Mouse (Mus musculus) kidney, adult 9 months (tissue): ENCODE results near the gene Thra.
A peak's percentile ranks its signal among the peaks of the same experiment; 100 is the strongest.

ENCODE experiments used
- DNase-seq: peaks from one replicate; pipeline ENCODE4 v3.0.0; 2022

The Thra gene

DNA sequence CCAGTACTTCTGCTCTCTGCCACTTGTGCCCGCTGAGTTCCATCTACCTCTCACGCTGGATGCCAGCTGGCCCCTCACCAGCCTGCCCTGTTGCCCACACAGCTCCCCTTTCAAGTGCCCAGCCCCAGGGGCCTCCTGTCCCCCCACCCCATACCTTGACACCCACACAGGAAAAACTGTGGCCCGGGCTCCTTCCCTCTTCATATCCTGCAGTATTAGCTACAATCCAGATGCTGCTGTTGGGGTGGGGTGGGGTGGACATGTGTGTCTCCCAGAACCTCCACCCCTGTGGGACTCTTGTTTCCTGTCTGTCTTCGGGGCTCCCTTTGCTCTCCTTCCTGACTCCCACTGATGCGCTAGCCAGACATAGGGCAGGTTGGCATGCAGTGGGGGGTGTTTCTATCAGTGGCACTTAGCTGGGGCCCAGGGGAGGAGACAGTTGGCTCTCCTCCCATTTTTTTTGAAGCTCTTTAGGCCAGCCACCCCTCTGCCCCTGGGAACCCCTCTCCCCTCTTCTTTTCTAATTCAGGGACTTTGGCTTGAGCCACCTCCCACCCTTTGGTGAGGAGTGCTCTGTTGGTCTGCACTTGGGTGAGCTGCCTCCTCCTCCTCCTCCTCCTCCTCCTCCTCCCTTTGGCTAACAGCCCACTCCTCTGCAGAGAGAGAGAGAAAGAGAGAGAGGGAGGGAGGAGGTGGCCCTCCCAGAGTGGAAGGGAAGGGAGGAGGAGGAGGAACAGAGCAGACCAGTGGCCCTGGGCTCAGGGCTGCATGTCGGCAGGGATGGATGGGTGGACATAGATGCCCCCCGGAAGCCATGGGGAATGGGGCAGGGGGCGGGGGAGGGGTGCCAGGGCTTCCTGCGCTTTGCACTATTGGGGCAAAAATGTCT lies 25.2 kb downstream of the Thra start:
- DNase-seq, result peak; percentile 41

DNA sequence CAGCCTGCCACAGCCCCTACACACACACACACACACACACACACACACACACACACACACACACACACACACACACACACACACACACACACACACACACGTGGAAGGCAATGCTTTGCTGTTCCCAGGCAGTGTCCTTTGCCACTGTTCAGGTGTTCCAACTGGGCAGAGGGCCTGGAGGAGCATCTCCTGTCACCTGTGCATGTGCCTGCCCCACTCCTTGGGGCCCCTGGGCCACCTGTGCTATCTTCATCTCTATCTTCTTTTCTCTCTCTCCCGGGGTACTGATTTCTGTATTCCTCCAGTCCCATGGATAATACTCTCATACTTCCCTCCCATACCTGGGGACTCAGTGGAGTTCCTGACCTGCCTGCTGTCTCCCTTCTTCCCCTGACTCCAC lies 25.9 kb downstream of the Thra start:
- no peak for DNase-seq

DNA sequence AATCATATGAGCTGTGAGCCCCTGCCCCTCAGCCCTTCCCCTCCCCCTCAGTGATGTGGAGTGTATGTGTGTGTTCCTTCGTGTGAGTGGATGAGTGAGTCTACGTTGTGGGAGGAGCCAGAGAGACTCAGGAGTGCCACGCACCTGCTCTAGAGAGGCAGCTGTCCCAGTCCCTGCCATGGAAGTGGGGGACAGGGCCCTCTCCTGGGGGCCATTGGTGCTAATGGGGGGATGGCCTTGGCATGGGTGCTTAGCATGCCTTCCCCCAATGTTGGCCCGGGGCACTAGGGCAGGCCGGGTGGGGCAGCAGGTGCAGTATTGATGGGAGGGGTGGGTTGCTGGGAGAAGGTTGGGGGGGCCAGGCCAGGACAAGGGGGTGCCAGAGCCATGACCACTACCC lies 26.4 kb downstream of the Thra start:
- no peak for DNase-seq

- DNase-seq, result peak; percentile 56
Measured at GRCm38 (mm10) chr11:98767276-98767675, 26.8 kb downstream of the Thra start.

- DNase-seq, result no peak
Measured at GRCm38 (mm10) chr11:98767713-98768112, 27.3 kb downstream of the Thra start.

- DNase-seq, result no peak
Measured at GRCm38 (mm10) chr11:98768127-98769006, 27.9 kb downstream of the Thra start.

GRCm38 (mm10) chr11:98769007-98769954 lies 28.8 kb downstream of the Thra start:
- DNase-seq, result no peak

GRCm38 (mm10) chr11:98770096-98770975 lies 29.9 kb downstream of the Thra start:
- peak; percentile 52 for DNase-seq

DNA sequence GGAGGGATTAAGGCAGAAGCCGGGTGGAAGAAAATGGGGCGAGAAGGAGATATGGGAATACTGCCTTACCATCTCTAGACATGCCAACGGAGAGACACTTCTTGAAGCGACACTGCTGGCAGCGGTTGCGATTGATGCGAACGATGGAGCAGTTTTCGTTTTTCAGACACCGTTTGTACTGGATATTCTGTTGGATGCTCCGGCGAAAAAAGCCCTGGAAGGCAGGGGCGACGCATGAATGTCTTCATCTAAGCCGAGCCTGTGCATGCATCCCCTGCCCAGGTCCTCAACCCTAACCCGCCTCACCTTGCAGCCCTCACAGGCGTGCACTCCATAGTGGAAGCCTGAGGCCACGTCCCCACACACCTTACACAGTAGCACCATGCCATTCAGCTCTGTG lies 30.7 kb downstream of the Thra start:
- DNase-seq, result no peak

- no peak for DNase-seq
Measured at GRCm38 (mm10) chr11:98771844-98772525, 31.5 kb downstream of the Thra start.

- DNase-seq, result peak; percentile 91
Measured at GRCm38 (mm10) chr11:98772667-98773171, 32.3 kb downstream of the Thra start.

DNA sequence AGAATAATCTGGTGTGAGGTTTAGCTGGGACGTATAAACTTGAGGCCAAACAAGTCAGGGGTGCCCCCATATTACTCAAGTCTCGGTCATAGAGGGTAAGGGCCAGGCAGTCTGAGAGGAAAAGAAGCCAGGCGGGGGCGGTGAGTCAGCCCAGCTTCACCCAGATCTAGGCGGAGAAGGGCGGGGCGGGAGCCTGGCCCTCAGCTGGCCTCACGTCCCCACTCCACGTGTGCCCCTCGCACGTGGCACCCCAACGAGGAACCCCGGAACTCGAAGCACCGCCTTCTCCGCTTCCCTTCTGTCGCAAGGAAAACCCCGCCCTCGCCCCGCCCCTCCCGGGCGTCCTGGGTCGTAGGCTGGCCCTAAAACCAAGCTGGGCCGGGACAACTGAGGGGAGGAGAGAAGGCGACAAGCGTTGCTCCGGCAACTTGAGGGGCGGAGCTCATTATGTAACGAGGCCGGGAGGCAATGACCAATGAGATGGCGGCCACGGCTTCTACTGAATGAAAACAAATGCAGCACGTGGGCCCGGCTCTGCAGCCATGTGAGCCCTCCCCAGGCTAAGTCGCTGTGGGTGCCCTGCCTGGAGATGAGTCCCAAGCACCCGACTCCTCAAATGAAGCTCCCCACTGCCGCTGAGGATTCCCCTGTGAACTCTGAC lies 33.3 kb downstream of the Thra start:
- DNase-seq, result peak; percentile 100

DNA sequence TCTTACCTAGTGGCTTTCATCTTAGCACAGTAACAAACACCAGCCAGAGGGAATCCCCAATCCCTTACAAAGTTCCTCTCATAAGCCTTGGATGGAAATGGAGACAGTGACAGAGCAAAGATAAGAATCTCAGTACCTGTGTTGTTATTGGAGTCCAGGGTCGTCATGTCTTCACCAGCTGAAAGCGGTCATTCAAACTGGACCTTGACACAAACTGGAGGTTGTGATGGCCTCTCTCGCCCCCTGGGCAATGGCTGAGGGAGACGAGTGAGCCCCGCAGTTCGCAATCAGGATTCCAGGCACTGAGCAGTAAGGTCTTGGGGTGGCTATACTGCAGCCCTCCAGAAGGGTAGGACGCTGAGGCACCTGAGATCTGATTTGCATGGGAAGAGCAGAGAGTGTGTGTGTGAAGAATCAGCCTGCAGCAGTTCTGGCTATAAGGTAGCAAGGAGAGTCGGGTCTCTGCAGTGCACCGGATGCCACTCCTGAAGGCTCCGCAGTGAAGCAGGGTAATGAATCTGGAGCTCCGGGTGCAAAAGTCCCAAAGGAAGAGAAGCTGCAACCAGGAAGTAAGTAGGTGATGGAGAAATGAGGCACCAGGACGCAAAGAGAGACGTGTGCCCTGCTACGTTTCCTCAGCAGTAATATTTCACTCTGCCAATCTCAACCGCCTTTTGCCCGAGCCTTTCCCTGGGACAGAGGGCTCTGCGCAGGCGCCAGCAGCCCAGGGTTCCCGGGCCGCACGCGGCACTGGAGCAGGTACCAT lies 34.3 kb downstream of the Thra start, which contains the start of gene Nr1d1:
Nr1d1 (minus strand) TSS at position 752 of the 766 bp plus-strand sequence.
- DNase-seq, result no peak

DNA sequence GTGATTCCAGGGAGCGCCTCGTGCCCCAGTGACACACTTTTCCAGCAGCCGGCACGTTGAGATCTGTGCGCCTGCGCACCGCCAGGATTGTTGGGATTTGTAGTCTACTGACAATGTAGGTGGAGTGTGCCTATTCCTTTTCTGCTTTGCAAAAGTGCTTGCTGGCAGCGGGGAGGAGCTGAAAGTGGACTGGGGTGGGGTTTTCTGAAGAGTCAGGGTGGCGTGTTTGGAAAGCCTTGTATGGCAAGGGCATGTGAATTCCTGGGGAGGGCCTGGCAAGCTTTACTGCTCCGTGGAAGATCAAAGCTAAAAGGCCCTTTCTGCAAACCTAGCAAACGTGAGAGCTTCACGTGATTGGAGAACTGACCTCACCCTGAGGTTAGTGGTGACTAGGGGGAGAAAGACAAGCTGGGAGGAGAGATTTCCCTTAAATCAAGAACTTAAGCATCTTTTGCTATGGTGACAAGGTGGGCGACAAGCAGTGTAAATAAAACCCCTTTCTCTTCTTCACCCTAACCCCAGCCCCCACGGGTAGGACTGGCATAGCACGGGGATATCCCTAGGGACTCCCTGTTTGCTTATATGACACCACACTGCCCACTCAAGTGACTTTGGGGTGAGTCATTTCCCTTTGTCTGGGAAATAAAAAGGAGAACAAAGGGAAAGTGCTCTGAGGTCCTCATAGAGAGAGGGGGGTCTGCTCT lies 35.1 kb downstream of the Thra start:
- DNase-seq, result peak; percentile 100

DNA sequence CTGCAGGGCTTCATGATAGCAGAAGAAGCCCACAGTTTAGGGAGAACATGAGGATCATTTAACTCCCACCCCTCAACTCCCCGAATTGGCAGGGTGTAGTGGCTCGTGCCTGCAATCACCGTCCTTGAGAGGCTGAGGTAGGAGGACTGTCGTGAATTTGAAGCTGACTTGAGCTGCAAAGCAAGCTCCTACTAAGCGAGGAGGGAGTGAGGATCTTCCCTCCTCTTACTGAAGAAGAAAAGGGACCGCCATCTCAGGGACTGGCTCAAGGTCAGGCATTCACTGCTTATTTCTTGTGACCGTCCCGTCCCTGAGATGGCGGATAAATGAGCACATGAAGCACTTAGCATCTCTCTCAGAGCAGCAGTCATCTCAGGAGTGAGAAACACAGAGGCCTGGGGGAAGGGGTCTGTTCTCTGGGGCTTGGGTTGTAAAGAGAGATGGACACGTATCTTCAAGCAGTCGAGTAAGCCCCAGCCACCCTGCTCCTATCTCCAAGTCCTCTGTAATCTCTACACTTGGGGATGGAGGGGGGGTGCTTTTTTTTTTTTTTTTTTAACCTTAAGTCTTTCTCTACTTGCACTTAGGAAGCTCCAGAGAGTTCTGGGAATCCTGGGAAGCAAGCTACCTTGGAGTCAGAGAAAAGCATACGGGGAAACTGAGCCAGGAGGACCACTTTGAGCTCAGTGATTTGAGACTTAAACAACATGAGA lies 35.8 kb downstream of the Thra start:
- no peak for DNase-seq

GRCm38 (mm10) chr11:98776843-98777590 lies 36.6 kb downstream of the Thra start:
- DNase-seq, result peak; percentile 92

- no peak for DNase-seq
Measured at GRCm38 (mm10) chr11:98777888-98778287, 37.5 kb downstream of the Thra start.
